Mouse (Mus musculus): ENCODE measurements around the gene Crx. TPM values are rescaled to one million over a fixed set of nuclear protein-coding genes. Genes with fewer than 3 reads are reported as not detected.

Crx gene
- 0.10 TPM in 1 of 2 replicates, not detected in the other for polyA plus RNA-seq (2015; fragmentation: Nextera tagmentation; extraction: Ambion mirVana)

- DNase-seq (ENCODE audit: low spot score), result no peak
- H3K4me1 ChIP-seq (replicated peaks; ENCODE audit: control insufficient read depth, insufficient read depth), result no peaks in the 10 kb centered on the region
- H3K36me3 ChIP-seq (ENCODE audit: control insufficient read depth, insufficient read depth, low read length), result no peaks in the 10 kb centered on the region
- no peak within 1 kb of the TSS for H3K4me3 ChIP-seq (ENCODE audit: low read depth, low read length)
- H3K9me3 ChIP-seq (ENCODE audit: control insufficient read depth, low read length), result no peaks in the 10 kb centered on the region
- H3K27me3 ChIP-seq (ENCODE audit: control insufficient read depth, insufficient read depth, low read length), result no peaks in the 10 kb centered on the region
- WGBS, result 31% methylated on average over 4 of the region's 4 CpGs
- H3K9ac ChIP-seq (ENCODE audit: low read length), result no peak within 1 kb of the TSS
- H3K4me2 ChIP-seq (replicated peaks; ENCODE audit: low read depth), result no peak within 1 kb of the TSS
- H3K27ac ChIP-seq (replicated peaks), result no peak within 1 kb of the TSS
- TF ChIP-seq CTCF (IDR thresholded peaks at IDR 0.05; ENCODE audit: low read depth) (no peak), EP300 (optimal IDR thresholded peaks at IDR 0.05) (no peak)
- ATAC-seq (ENCODE audit: low FRiP score, low TSS enrichment), result no peak
These were observed at the start of gene Crx for GRCm38 (mm10) chr7:15879756-15880155. Gene Crx (minus strand): TSS chr7:15879968.

GRCm38 (mm10) chr7:15922220-15922773 lies 42.5 kb upstream of the Crx start, which contains the start of gene Selenow:
Gene Selenow (minus strand): TSS chr7:15922402.
- H3K4me1 ChIP-seq (replicated peaks; ENCODE audit: control insufficient read depth, insufficient read depth), result peaks cover 6% of the 10 kb centered on the region; the same call in 1 of the 2 replicates
- peak within 1 kb of the TSS; percentile 66 for H3K4me3 ChIP-seq (ENCODE audit: low read depth, low read length)
- DNase-seq (ENCODE audit: low spot score) (peak; percentile 91), ATAC-seq (ENCODE audit: low FRiP score, low TSS enrichment) (peak; percentile 97)
- TF ChIP-seq CTCF (IDR thresholded peaks at IDR 0.05; ENCODE audit: low read depth) (no peak; the same call in 1 of the 2 replicates), EP300 (optimal IDR thresholded peaks at IDR 0.05) (peak; percentile 57)
- peak within 1 kb of the TSS; percentile 76 for H3K4me2 ChIP-seq (replicated peaks; ENCODE audit: low read depth)
- no peaks in the 10 kb centered on the region for H3K27me3 ChIP-seq (ENCODE audit: control insufficient read depth, insufficient read depth, low read length)
- H3K36me3 ChIP-seq (ENCODE audit: control insufficient read depth, insufficient read depth, low read length), result peaks cover 6% of the 10 kb centered on the region; the same call in 1 of the 2 replicates
- H3K9me3 ChIP-seq (ENCODE audit: control insufficient read depth, low read length), result no peaks in the 10 kb centered on the region
- peak within 1 kb of the TSS; percentile 87 for H3K27ac ChIP-seq (replicated peaks)
- H3K9ac ChIP-seq (ENCODE audit: low read length), result peak within 1 kb of the TSS; percentile 84
- WGBS, result under 1% methylated on average over 33 of the region's 33 CpGs

GRCm38 (mm10) chr7:15921796-15922195 lies 42.0 kb upstream of the Crx start:
- TF ChIP-seq EP300 (optimal IDR thresholded peaks at IDR 0.05) (no peak), CTCF (IDR thresholded peaks at IDR 0.05; ENCODE audit: low read depth) (no peak)
- Histone ChIP-seq H3K4me2 (replicated peaks; ENCODE audit: low read depth) (peak overlapping the region; percentile 76), H3K9ac (ENCODE audit: low read length) (peak overlapping the region; percentile 84), H3K4me3 (ENCODE audit: low read depth, low read length) (peak overlapping the region; percentile 66), H3K9me3 (ENCODE audit: control insufficient read depth, low read length) (no peaks in the 10 kb centered on the region), H3K27me3 (ENCODE audit: control insufficient read depth, insufficient read depth, low read length) (no peaks in the 10 kb centered on the region), H3K27ac (replicated peaks) (peak overlapping the region; percentile 87), H3K36me3 (ENCODE audit: control insufficient read depth, insufficient read depth, low read length) (peaks cover 6% of the 10 kb centered on the region; the same call in 1 of the 2 replicates), H3K4me1 (replicated peaks; ENCODE audit: control insufficient read depth, insufficient read depth) (peaks cover 6% of the 10 kb centered on the region; the same call in 1 of the 2 replicates)
- DNase-seq (ENCODE audit: low spot score) (peak; percentile 54), ATAC-seq (ENCODE audit: low FRiP score, low TSS enrichment) (peak; percentile 46)
- 1% methylated on average over 10 of the region's 10 CpGs for WGBS

- DNase-seq (ENCODE audit: low spot score) (no peak), ATAC-seq (ENCODE audit: low FRiP score, low TSS enrichment) (no peak)
- H3K9me3 ChIP-seq (ENCODE audit: control insufficient read depth, low read length), result no peaks in the 10 kb centered on the region
- H3K4me3 ChIP-seq (ENCODE audit: low read depth, low read length), result peak overlapping the region; percentile 66
- peak overlapping the region; percentile 76 for H3K4me2 ChIP-seq (replicated peaks; ENCODE audit: low read depth)
- WGBS, result 87% methylated on average over 6 of the region's 6 CpGs
- no peaks in the 10 kb centered on the region for H3K27me3 ChIP-seq (ENCODE audit: control insufficient read depth, insufficient read depth, low read length)
- no peak for TF ChIP-seq EP300 (optimal IDR thresholded peaks at IDR 0.05)
- no peak for TF ChIP-seq CTCF (IDR thresholded peaks at IDR 0.05; ENCODE audit: low read depth)
- peaks cover 6% of the 10 kb centered on the region; the same call in 1 of the 2 replicates for H3K36me3 ChIP-seq (ENCODE audit: control insufficient read depth, insufficient read depth, low read length)
- peaks cover 6% of the 10 kb centered on the region; the same call in 1 of the 2 replicates for H3K4me1 ChIP-seq (replicated peaks; ENCODE audit: control insufficient read depth, insufficient read depth)
- H3K9ac ChIP-seq (ENCODE audit: low read length), result peak overlapping the region; percentile 84; the same call in 1 of the 2 replicates
- 0 out of 2 replicates have a peak overlapping the region, but pooled peaks have one; percentile 2 for H3K27ac ChIP-seq (replicated peaks)
These were observed 41.0 kb upstream of the Crx start for GRCm38 (mm10) chr7:15920645-15921190.

- WGBS, result 95% methylated on average over 9 of the region's 9 CpGs
- H3K4me2 ChIP-seq (replicated peaks; ENCODE audit: low read depth), result 0 out of 2 replicates have a peak overlapping the region, but pooled peaks have one; percentile 76
- ATAC-seq (ENCODE audit: low FRiP score, low TSS enrichment), result no peak
These were observed 40.2 kb upstream of the Crx start for GRCm38 (mm10) chr7:15919947-15920346.

GRCm38 (mm10) chr7:15918371-15918770 lies 38.6 kb upstream of the Crx start:
- peaks cover 6% of the 10 kb centered on the region; the same call in 1 of the 2 replicates for H3K36me3 ChIP-seq (ENCODE audit: control insufficient read depth, insufficient read depth, low read length)
- DNase-seq (ENCODE audit: low spot score) (no peak), ATAC-seq (ENCODE audit: low FRiP score, low TSS enrichment) (no peak)
- H3K4me3 ChIP-seq (ENCODE audit: low read depth, low read length), result no peak overlapping the region
- H3K9me3 ChIP-seq (ENCODE audit: control insufficient read depth, low read length), result no peaks in the 10 kb centered on the region
- H3K4me2 ChIP-seq (replicated peaks; ENCODE audit: low read depth), result no peak overlapping the region
- H3K9ac ChIP-seq (ENCODE audit: low read length), result no peak overlapping the region
- H3K27ac ChIP-seq (replicated peaks), result no peak overlapping the region
- no peak for TF ChIP-seq EP300 (optimal IDR thresholded peaks at IDR 0.05)
- TF ChIP-seq CTCF (IDR thresholded peaks at IDR 0.05; ENCODE audit: low read depth), result no peak
- H3K4me1 ChIP-seq (replicated peaks; ENCODE audit: control insufficient read depth, insufficient read depth), result peaks cover 6% of the 10 kb centered on the region; the same call in 1 of the 2 replicates
- no peaks in the 10 kb centered on the region for H3K27me3 ChIP-seq (ENCODE audit: control insufficient read depth, insufficient read depth, low read length)

More at GRCm38 (mm10) chr7:15919947-15920346, 40.2 kb upstream of the Crx start:
- H3K27ac ChIP-seq (replicated peaks), result no peak overlapping the region
- DNase-seq (ENCODE audit: low spot score), result no peak
- peaks cover 6% of the 10 kb centered on the region; the same call in 1 of the 2 replicates for H3K4me1 ChIP-seq (replicated peaks; ENCODE audit: control insufficient read depth, insufficient read depth)
- no peak overlapping the region for H3K4me3 ChIP-seq (ENCODE audit: low read depth, low read length)
- H3K27me3 ChIP-seq (ENCODE audit: control insufficient read depth, insufficient read depth, low read length), result no peaks in the 10 kb centered on the region
- H3K9me3 ChIP-seq (ENCODE audit: control insufficient read depth, low read length), result no peaks in the 10 kb centered on the region
- TF ChIP-seq EP300 (optimal IDR thresholded peaks at IDR 0.05) (no peak), CTCF (IDR thresholded peaks at IDR 0.05; ENCODE audit: low read depth) (no peak)
- H3K9ac ChIP-seq (ENCODE audit: low read length), result no peak overlapping the region
- peaks cover 6% of the 10 kb centered on the region; the same call in 1 of the 2 replicates for H3K36me3 ChIP-seq (ENCODE audit: control insufficient read depth, insufficient read depth, low read length)
